Mouse (Mus musculus) granulocyte monocyte progenitor cell, adult 5-6 weeks (primary cell): Measurements from ENCODE around the gene Smarce1. TPM values are rescaled to one million over a fixed set of nuclear protein-coding genes. Genes with fewer than 3 reads are reported as not detected.
"Not testable (repeated sequence)": the region's sequence is repeated elsewhere in the genome, so short reads cannot be mapped to it uniquely, and the experiment has no call there.

ENCODE experiments used
- ATAC-seq: replicated peaks from 2 replicates; pipeline ENCODE4 v1.8.0; 2016; ENCODE audit warnings: mild to moderate bottlenecking, moderate TSS enrichment, inconsistent platforms; ENCODE audit not compliant: poor library complexity, severe bottlenecking
- total RNA-seq, 2 experiments: library from RNA; stranded (forward) in 1 of 2; stranded (reverse) in 1 of 2; fragments of 200-712, 200-1000 nt in 1 of 2; fragments of >200 nt in 1 of 2; fragmentation: Nextera tagmentation in 1 of 2; gene quantifications; 2 replicates each; pipeline ENCODE4 v1.2.3; 2014 to 2017

Smarce1 gene
- 91.7 and 118 TPM in 2 replicates for total RNA-seq (2014; fragmentation: Nextera tagmentation)
- 256 and 293 TPM in 2 replicates for total RNA-seq (2017)

- peak; percentile 82 for ATAC-seq
Measured at GRCm38 (mm10) chr11:99230261-99231048, at the start of gene Smarce1. TSS of gene Smarce1 (minus strand) at chr11:99231017.

GRCm38 (mm10) chr11:99279986-99280385, 49.2 kb upstream of the Smarce1 start:
- no peak for ATAC-seq

- no peak for ATAC-seq
Measured at GRCm38 (mm10) chr11:99276786-99277185, 46.0 kb upstream of the Smarce1 start.

- ATAC-seq = no peak
Measured at GRCm38 (mm10) chr11:99275624-99276023, 44.8 kb upstream of the Smarce1 start.

GRCm38 (mm10) chr11:99272721-99273120, 41.9 kb upstream of the Smarce1 start:
- no peak for ATAC-seq

GRCm38 (mm10) chr11:99269192-99269591, 38.4 kb upstream of the Smarce1 start:
- ATAC-seq = no peak

- no peak for ATAC-seq
Measured at GRCm38 (mm10) chr11:99265796-99266195, 35.0 kb upstream of the Smarce1 start.

GRCm38 (mm10) chr11:99265220-99265619, 34.4 kb upstream of the Smarce1 start:
- no peak for ATAC-seq

GRCm38 (mm10) chr11:99256213-99256612, 25.4 kb upstream of the Smarce1 start:
- no peak for ATAC-seq

GRCm38 (mm10) chr11:99255316-99255715, 24.5 kb upstream of the Smarce1 start:
- ATAC-seq = no peak

- ATAC-seq = no peak
Measured at GRCm38 (mm10) chr11:99253893-99254292, 23.1 kb upstream of the Smarce1 start.

- no peak for ATAC-seq
Measured at GRCm38 (mm10) chr11:99252671-99253070, 21.9 kb upstream of the Smarce1 start.

- no peak for ATAC-seq
Measured at GRCm38 (mm10) chr11:99250666-99251065, 19.8 kb upstream of the Smarce1 start.

- ATAC-seq = no peak
Measured at GRCm38 (mm10) chr11:99250241-99250640, 19.4 kb upstream of the Smarce1 start.

GRCm38 (mm10) chr11:99249115-99249514, 18.3 kb upstream of the Smarce1 start:
- ATAC-seq = no peak

- no peak for ATAC-seq
Measured at GRCm38 (mm10) chr11:99247916-99248315, 17.1 kb upstream of the Smarce1 start.

- not testable (repeated sequence) for ATAC-seq
Measured at GRCm38 (mm10) chr11:99244519-99244918, 13.7 kb upstream of the Smarce1 start.

- peak; percentile 25; the same call in 1 of the 2 replicates for ATAC-seq
Measured at GRCm38 (mm10) chr11:99243820-99244374, 13.1 kb upstream of the Smarce1 start, which contains the start of gene Krt222. TSS of gene Krt222 (minus strand) at chr11:99244085.

GRCm38 (mm10) chr11:99243200-99243819, 12.5 kb upstream of the Smarce1 start:
- no peak for ATAC-seq

- no peak for ATAC-seq
Measured at GRCm38 (mm10) chr11:99242056-99242455, 11.2 kb upstream of the Smarce1 start.

- ATAC-seq = peak; percentile 62
Measured at GRCm38 (mm10) chr11:99238468-99238867, 7.7 kb upstream of the Smarce1 start.
